Mouse (Mus musculus): ENCODE measurements around the gene Rarb. TPM values are rescaled to one million over a fixed set of nuclear protein-coding genes. Genes with fewer than 3 reads are reported as not detected.

Rarb gene
- polyA plus RNA-seq, 1 experiment from 2014 or later = 18.3 TPM

DNA sequence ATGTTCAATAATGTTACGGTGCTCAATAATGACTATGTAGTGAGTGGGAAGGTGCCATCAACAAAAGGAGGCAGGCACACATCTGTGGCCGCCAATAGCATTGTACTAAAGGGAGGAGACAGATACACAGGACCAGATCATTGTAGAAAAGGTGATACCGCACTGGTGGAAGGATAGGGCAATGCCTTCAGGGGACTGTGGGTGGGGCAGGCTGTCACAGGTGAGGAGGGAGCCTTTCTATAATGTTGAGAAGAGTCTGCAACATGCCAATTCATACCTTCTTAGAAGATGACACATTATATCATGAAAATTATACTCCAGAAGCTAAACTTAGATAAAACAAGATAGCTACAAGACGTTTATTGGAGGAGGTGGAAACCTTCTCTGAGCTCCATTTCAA lies 381.6 kb downstream of the Rarb start:
- ATAC-seq (ENCODE audit: low FRiP score, low read depth) = no peak
- WGBS = 94% methylated on average over 4 of the region's 4 CpGs

GRCm38 (mm10) chr14:16434396-16435171 lies 384.4 kb downstream of the Rarb start:
- Histone ChIP-seq H3K4me1 (replicated peaks) (no peaks in the 10 kb centered on the region), H3K4me2 (no peak overlapping the region), H3K9ac (no peak overlapping the region), H3K9me3 (no peaks in the 10 kb centered on the region), H3K36me3 (peaks cover 17% of the 10 kb centered on the region), H3K4me3 (no peak overlapping the region), H3K27ac (replicated peaks) (no peak overlapping the region), H3K27me3 (no peaks in the 10 kb centered on the region)
- 28% methylated on average over 3 of the region's 3 CpGs for WGBS
- peak; percentile 32 for ATAC-seq (ENCODE audit: low FRiP score, low read depth)

More for the DNA sequence above, 381.6 kb downstream of the Rarb start:
- Histone ChIP-seq H3K9ac (no peak overlapping the region), H3K9me3 (no peaks in the 10 kb centered on the region), H3K4me1 (replicated peaks) (0 out of 2 replicates have a peak, but pooled peaks cover under 1% of the 10 kb centered on the region), H3K4me2 (no peak overlapping the region), H3K27me3 (no peaks in the 10 kb centered on the region), H3K4me3 (no peak overlapping the region), H3K36me3 (peaks cover under 1% of the 10 kb centered on the region; the same call in 1 of the 2 replicates), H3K27ac (replicated peaks) (no peak overlapping the region)

- Histone ChIP-seq H3K27ac (replicated peaks) (no peak overlapping the region), H3K4me2 (no peak overlapping the region), H3K9ac (no peak overlapping the region), H3K9me3 (no peaks in the 10 kb centered on the region), H3K4me1 (replicated peaks) (no peaks in the 10 kb centered on the region), H3K27me3 (no peaks in the 10 kb centered on the region), H3K36me3 (peaks cover 23% of the 10 kb centered on the region), H3K4me3 (no peak overlapping the region)
- whole genome bisulfite sequencing = 53% methylated on average over 2 of the region's 2 CpGs
- no peak for ATAC-seq (ENCODE audit: low FRiP score, low read depth)
Measured at GRCm38 (mm10) chr14:16433206-16433605, 385.8 kb downstream of the Rarb start.

DNA sequence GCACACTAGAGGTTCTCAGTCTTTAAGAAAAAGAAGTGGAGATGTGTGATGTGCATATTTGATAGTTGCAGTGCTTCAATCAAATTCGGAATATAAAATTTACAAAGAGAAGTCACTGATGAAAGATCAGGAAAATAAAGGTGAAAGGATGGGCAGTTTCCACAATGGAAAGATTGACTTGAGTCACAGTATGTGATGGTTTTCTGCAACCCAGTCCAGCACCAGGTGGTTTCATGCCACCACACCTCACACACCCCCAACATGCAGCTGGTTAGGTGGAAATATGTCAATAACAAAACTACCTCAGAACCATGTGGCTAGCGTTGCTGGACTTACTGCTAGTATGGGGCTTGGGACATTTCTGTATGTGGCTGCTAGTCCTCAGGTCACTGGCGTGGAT lies 386.4 kb downstream of the Rarb start:
- Histone ChIP-seq H3K36me3 (peaks cover 23% of the 10 kb centered on the region), H3K4me1 (replicated peaks) (no peaks in the 10 kb centered on the region), H3K9me3 (no peaks in the 10 kb centered on the region), H3K4me2 (no peak overlapping the region), H3K27ac (replicated peaks) (no peak overlapping the region), H3K4me3 (no peak overlapping the region), H3K9ac (no peak overlapping the region), H3K27me3 (no peaks in the 10 kb centered on the region)
- ATAC-seq (ENCODE audit: low FRiP score, low read depth) = no peak
- WGBS = 95% methylated on average over 3 of the region's 3 CpGs

- Histone ChIP-seq H3K27me3 (no peaks in the 10 kb centered on the region), H3K4me3 (no peak overlapping the region), H3K4me1 (replicated peaks) (no peaks in the 10 kb centered on the region), H3K27ac (replicated peaks) (no peak overlapping the region), H3K9ac (no peak overlapping the region), H3K36me3 (peaks cover 26% of the 10 kb centered on the region), H3K9me3 (no peaks in the 10 kb centered on the region), H3K4me2 (no peak overlapping the region)
- no peak for ATAC-seq (ENCODE audit: low FRiP score, low read depth)
- WGBS = 67% methylated on average over 4 of the region's 4 CpGs
Measured at GRCm38 (mm10) chr14:16431941-16432499, 386.9 kb downstream of the Rarb start.

GRCm38 (mm10) chr14:16427569-16427968 lies 391.4 kb downstream of the Rarb start:
- no peak for ATAC-seq (ENCODE audit: low FRiP score, low read depth)
- Histone ChIP-seq H3K4me3 (no peak overlapping the region), H3K9ac (no peak overlapping the region), H3K36me3 (peaks cover 47% of the 10 kb centered on the region), H3K27ac (replicated peaks) (no peak overlapping the region), H3K27me3 (no peaks in the 10 kb centered on the region), H3K4me2 (no peak overlapping the region), H3K9me3 (no peaks in the 10 kb centered on the region), H3K4me1 (replicated peaks) (no peaks in the 10 kb centered on the region)
- WGBS = 81% methylated on average over 4 of the region's 4 CpGs

DNA sequence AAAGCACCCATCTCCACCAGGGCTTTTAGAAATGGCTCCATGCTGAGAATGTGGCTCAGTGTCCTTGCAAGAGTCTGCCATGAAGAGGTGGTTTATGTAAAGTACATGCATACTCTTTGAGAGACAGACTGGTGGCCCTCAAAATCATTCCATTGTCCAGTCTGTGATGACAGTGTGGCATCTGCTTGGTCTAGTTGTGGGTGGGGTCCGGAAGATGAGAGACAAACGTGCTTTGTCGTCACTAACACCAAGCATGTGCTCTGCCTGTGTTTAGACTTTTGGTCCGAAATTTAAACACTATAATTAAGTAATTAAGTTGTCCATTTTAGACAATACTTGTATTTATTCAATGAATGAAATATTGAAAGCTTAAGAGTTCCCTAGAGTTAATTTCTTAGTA lies 404.8 kb downstream of the Rarb start:
- no peaks in the 10 kb centered on the region for H3K9me3 ChIP-seq
- 90% methylated on average over 4 of the region's 4 CpGs for WGBS
- H3K36me3 ChIP-seq = peaks cover 40% of the 10 kb centered on the region
- no peak overlapping the region for H3K9ac ChIP-seq
- no peaks in the 10 kb centered on the region for H3K27me3 ChIP-seq
- H3K4me2 ChIP-seq = no peak overlapping the region
- H3K27ac ChIP-seq (replicated peaks) = no peak overlapping the region
- ATAC-seq (ENCODE audit: low FRiP score, low read depth) = no peak
- H3K4me1 ChIP-seq (replicated peaks) = no peaks in the 10 kb centered on the region
- no peak overlapping the region for H3K4me3 ChIP-seq

- Histone ChIP-seq H3K4me1 (replicated peaks) (no peaks in the 10 kb centered on the region), H3K4me3 (no peak overlapping the region), H3K9me3 (no peaks in the 10 kb centered on the region), H3K9ac (no peak overlapping the region), H3K27ac (replicated peaks) (no peak overlapping the region), H3K36me3 (peaks cover 32% of the 10 kb centered on the region), H3K27me3 (no peaks in the 10 kb centered on the region), H3K4me2 (no peak overlapping the region)
- no peak for ATAC-seq (ENCODE audit: low FRiP score, low read depth)
- 90% methylated on average over 4 of the region's 4 CpGs for WGBS
Measured at GRCm38 (mm10) chr14:16405187-16405586, 413.8 kb downstream of the Rarb start.

GRCm38 (mm10) chr14:16384783-16385182 lies 434.2 kb downstream of the Rarb start:
- Histone ChIP-seq H3K36me3 (no peaks in the 10 kb centered on the region), H3K4me1 (replicated peaks) (peaks cover 10% of the 10 kb centered on the region; the same call in 1 of the 2 replicates), H3K9ac (no peak overlapping the region), H3K27ac (replicated peaks) (no peak overlapping the region), H3K27me3 (no peaks in the 10 kb centered on the region), H3K4me3 (no peak overlapping the region), H3K9me3 (no peaks in the 10 kb centered on the region), H3K4me2 (no peak overlapping the region)
- ATAC-seq (ENCODE audit: low FRiP score, low read depth) = no peak
- WGBS = 44% methylated on average over 1 of the region's 1 CpGs
